Mouse (Mus musculus) spleen, postnatal 4 days (tissue): ENCODE data around the gene Mcub.

Source experiments
- DNase-seq, 2 experiments: peaks; one replicate each; pipeline ENCODE4 v3.0.0; 2022; ENCODE audit warnings: low spot score in 2 of 2

The Mcub gene

DNA sequence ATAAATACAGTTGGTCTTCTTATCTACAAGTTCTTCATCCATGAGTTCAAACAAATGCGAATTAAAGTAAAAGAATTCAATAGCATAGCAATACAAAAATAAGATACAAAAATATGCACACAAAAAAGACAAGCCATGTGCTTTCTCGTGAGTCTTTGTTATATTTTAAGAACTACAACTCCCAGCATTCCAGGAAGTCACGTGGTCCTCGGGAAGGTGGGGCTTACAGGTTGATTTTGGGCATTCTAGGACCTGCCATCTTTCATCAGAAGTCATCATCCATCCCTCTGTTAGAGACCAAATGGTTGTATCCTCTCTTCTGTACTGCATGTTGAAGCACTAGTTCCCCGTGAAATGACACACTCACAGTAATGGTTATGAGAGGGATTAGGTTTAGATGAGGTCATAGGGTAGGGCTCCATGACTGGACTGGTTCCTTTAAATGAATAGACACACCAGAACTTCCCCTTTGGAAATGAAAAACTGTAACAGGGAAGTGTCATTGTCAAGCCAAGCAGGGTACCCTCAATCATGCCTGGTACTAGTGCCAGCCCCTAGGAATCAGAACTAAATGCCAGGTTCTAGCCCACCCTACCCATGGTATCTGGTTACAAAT, 20.7 kb downstream of the Mcub start:
- DNase-seq = no peak

DNA sequence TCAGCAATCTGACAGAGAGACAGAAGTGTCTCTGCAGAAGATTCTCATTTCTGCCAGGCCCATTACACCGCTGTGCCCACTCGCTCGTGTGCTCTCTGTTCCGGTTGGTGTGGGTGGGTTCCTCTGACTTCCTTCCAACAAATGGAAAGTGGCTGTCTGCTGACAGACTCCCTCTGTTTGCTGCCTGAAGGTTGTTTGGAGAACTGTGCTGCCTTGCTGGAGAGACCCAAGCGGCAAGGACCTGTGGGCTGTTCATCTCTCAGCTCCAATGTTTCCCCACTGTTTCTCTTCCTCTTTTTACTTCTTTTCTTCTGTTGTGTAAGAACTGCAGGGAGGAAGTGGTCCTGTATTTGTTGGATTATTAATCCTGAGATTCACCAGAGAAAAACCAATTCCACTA, 21.6 kb downstream of the Mcub start:
- DNase-seq = no peak

DNA sequence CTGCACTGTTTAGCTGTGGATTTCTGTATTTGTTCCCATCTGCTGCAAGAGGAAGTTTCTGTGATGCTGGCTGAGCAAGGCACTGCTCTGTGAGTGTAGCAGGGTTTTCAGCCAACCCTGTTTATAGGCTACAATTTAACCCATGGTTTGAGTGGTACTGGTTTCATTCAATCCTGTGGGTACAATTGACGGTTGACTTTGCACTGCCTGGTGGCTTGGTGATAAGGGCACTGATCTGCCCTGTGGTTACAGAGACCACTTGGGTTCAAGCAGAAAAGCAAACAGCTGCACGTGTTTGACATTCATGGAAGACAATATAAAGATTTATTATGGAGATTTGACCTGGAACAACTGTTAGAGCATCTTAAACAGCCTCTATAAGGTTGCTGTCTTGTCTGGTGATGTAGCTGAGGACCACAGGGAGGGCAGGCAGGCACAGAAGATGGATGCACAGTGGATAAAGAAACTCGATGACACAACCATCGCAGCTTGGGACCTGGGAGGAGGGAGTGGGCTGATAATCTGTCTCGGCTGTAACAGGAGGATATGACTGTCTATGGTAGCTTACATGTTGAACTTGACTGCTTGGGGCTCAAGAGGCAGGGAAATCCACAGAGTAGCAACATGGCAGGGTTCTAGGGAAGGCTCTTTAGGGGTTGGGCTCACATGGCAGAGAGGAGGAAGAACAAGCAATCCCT, 23.6 kb downstream of the Mcub start:
- no peak for DNase-seq

DNA sequence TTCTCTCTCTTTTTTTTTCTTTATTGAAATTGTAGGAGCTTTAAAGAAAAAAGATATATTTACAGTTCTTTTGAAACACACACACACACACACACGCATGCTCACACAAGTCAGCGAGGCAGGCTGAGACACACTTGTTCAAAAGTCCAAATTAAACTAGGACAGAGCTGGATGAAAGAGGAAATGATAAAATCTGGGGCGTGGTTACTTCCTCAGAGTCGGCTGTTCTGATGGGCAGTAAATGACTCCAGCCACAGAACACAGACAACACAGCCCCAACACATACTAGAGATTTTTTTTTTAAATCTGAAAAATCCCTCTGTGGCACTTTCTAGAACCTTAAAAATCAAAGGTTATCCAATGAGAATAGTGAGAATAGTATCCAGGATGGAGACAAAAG, 26.2 kb downstream of the Mcub start:
- no peak for DNase-seq

DNA sequence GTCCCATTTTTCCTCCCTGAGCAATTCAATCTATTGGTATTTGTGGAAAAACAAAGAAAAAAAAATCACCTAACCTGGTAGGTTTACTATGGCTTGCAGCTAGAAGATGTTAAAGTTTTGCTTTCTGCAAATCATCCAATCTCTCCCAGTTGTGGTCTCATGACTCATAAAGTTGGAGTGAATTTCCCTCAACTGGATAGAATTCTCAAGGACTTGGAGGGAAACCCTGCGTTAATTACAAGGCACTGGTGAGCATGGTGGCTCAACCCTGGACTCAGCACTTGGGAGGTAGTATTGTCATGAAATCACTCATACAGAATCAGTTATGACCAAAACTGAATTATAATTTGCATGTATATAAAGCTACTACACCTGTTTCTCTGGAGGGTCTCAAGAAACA, 28.7 kb downstream of the Mcub start:
- no peak for DNase-seq

DNA sequence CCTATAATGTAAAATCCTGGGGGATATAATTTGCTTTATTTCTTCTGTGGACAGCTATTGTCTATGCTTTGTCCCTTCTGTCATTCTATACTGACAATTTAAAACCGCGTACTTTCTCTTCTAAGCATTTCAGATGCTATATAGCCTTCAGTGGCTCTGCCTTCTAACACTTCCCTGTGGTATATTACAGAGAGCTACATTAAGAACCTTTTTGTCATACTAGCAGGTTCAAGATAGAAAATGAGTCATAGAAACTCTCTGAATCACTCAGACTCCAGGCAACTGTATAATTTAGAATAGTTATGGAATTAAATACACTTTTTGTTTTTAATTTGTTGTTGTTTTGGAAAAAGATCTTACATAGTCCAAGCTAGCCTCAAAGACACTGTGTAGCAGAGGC, 29.2 kb downstream of the Mcub start:
- no peak for DNase-seq

DNA sequence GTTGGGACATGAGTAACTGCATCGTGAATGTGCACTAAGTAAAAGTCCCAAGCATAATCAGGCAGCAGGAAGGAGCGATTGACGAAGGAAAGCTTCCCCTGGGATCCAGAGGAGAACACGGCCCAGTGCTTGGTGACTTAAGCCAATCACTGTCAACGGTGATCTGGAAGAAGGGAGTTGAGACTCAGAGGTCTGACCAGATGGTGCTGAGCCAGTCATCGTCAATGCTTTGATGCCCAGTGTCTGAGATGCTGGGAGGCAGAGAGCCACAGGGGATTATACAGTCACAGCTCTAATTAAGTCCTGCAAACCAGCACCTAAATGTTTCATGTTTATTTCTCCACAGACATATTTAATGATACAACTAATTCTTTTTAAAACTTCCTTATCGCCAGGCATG, 30.9 kb downstream of the Mcub start:
- no peak for DNase-seq

DNA sequence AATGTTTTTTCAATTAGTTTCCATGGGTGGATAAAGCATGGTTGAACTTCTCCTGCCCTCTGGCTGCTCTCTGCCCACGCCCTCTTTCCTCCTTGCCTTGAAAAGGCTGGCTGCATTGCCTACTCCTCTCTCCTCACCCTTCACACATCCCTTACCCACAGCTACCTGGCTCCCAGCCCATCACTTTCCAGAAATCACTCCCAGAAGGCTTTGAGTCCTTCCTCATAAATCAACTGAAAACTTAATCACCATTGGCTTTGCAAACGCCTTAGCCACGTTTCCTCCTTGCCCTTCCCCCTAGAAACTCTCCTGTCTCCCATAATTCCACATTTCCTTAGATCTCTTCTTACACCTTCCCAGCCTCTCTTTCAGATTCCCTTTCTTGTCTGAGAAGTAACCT, 32.2 kb downstream of the Mcub start:
- DNase-seq = no peak

DNA sequence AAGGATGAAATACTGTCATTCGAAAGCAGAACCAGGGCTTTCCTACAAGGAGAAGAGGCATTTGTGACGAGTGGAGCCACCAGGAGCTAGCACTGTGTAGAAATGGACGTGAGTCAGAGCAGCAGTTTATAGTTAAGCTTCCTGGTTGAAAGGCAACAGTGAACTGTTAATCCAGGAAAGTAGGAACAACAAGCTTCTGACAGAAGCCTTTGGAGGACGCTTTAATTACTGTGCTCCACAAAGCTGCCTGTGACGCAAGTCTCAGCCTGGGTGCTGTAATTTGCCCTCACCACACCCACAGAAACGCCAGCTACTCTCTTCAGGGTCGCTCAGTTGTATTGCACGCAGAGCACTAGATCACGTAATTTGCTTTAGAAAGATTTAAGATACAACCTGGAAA, 33.4 kb downstream of the Mcub start:
- no peak for DNase-seq

DNA sequence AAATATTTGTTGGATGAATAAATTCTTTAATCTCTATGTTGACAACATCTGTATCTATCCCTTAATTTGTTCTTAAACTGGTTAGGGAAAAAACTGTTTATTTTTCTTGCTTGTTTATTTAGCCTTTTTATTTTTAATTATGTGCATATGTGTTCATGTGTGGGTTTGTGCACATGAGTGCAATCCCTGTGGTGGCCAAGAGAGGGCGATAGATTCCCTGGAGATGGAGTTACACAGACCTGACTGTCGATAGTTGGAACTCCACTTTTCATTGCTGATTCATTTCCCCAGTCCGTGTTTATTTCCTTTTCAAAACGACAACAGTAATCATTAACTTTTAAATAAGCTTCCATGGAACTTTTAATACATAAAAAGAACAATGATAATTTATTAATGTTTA, 37.6 kb downstream of the Mcub start:
- peak in 1 of 2 experiments; percentile 24 for DNase-seq

DNA sequence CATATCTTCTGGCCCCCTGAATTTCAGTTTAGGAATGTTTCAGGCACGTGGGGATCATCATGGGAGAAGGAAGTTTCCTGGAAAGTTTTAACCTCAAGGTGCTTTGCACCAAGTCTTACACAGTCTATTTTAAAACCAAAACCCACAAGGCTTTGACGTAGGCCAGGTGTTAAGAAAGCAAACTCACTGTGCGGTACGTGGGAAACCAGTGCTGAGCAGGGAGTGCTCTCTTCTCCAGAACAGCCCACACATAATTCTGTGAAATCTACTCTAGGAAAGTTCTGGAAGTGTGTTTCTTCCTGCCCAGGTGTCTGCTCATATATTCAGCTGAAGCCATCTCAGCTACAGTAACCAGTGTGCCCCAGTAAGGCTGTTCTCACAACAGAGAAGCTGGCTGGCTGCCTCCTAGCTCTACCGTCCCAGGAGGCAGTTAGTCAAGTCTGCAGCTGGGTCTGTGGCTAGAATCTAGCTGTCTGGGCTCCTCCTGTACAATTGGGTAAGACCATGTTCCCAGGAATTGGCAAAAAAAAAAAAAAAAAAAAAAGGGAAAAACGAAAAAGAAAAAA, 39.7 kb downstream of the Mcub start:
- no peak for DNase-seq

DNA sequence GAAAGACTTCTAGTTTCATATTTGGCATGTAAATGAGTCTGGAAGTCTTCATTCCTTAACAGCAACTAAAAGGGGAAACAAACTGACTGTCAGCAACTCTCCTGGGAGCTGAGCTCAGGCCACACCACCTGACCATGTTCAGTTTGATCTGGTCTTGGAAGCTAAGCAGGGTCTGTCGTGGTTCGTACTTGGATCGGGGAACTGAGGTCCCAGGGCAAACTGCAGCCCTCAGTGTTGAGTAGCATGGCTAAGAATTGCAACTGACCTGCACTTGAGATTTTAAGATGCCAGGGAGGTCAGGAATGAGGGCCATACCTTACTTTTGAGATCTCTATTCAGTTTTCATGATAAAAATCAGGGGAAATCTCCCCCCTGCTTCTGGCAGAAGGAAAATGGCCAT, 44.1 kb downstream of the Mcub start:
- no peak for DNase-seq

DNA sequence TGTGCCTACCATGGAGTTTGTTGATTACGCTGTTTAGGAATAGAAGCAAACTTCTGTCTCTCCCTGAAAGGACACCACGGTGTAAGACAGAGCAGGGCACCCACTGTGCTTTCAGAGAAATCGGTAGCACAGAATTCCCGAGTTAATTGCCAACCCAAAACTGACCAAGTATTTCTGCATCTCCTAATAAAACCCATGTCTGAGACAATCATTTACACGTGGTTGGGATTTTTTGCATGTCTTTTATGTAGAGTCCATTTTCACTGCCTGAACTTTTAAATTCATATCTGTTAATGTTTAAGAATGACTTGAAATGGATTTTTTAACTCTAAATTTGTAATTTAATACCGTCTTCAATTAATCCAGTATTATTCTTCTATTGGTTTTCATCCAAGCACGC, 46.4 kb downstream of the Mcub start:
- DNase-seq = no peak

DNA sequence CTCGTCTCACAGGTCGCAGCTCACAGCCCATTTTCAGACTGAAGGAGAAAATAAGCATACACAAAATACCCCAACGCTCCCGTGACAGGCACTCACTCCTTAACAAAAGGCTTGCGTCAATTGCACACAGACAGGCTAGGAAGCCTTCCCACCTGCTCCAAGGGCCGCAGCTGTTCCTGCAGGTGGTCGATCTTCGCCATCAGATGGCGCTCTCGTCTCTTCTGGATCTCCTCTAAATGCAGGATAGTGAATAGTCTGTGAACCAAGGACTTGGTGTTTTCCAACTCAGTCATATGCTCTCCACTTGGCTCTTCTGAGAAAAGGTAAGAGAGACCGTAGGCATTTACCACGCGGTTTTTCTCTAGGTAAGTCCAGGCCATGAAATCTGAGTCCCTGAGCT, 51.6 kb downstream of the Mcub start:
- no peak for DNase-seq

DNA sequence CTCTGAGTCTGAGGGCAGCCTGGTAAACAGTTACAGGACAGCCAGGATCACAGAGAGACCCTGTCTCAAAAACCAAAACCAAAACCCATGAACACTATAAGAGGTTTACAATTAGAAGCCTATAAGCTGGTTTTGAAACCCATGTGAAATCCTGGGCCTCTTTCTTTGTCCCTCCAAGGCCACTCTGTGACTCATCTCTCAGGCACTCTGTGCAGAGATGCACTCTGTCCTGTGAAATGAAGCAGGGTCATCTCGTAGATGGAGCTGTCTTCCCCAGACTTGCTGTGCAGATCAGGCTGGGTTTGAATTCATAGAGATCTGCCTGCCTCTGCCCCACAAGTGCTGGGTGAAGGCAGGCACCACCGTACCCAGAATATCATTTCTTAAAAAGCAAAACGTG, 52.6 kb downstream of the Mcub start:
- DNase-seq = no peak

DNA sequence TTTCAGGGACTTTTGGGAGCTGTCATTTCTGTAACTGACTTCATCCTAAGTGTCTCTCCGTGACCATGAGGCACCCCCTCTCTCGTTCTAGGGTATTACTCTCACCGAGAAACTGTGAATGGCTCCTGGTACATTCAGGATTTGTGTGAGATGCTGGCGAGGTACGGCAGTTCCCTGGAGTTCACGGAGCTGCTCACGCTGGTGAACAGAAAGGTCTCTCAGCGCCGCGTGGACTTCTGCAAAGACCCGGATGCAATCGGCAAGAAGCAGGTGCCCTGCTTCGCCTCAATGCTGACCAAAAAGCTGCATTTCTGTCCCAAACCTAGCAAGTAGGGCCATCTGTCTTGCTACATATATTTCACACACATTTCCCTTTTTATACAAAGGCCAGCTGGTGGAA, 56.8 kb downstream of the Mcub start:
- DNase-seq = no peak

DNA sequence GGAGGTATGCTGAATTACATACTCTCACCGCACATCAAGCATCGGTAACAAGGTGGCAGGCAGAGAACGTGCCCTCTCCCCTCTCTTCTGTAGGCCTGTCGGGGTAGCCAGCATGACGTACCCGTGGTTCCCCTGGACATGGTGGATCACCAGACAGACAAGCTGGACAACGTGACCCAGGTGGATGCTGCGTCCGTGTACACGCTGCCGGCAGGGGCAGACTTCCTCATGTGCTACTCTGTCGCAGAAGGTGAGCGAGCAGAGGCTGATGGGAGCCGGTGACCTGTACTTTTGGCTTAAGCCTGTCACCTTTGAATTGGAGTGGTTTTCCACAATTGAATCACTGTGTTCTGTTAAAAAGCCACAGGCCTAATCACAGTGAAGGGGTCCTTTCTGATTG, 58.0 kb downstream of the Mcub start:
- DNase-seq = no peak

DNA sequence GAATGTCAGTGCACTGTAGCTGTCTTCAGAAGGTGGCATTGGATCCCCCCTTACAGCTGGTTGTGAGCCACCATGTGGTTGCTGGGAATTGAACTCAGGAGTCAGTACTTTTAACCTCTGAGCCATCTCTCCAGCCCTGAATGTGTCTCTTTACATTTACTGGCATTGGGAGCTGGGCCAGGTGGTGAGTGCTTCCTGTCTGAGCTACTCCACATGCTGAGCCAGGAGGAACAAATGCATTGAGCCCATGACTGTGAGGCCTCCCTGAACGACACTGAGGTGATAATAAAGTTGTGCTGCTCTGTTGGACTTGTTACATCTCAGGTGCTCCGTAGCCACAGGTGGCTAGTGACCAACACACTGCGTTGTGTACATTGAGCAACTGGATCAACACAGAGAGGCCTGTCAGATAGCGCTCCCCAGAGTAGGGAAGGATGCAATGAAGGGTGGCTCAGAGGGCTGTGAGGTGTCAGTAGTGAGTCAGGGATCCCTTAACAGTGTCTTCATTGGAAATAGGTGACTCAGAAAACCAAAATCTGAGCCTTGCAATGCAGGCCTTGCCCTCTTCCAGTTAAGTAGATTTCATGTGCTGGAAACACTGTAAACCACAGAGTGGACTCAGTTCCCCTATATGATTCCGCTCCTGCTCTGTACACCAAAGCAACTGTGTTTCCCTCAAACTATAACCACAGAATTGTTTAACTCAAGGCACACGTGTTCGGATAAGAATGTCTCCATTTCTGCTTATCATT, 65.4 kb downstream of the Mcub start:
- no peak for DNase-seq

DNA sequence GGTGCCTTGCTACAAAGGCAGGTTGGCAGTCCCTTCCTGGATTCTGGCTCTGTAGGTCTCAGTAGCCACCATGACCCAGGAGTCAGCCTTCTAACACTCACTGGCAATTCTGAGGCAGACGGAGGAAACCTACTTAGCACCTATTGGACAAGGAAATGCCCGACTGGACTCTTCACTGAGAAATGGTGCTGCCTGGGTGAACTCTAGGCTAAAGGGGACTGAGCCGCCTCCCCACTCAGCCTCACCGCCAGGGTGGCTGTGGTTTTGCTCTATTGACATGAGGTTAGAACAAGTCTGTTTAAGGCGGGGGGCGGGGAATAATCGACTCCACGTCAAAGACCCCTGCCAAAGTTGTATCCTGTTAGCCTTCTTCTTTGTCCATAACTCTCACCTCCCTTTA, 66.1 kb downstream of the Mcub start:
- no peak for DNase-seq

DNA sequence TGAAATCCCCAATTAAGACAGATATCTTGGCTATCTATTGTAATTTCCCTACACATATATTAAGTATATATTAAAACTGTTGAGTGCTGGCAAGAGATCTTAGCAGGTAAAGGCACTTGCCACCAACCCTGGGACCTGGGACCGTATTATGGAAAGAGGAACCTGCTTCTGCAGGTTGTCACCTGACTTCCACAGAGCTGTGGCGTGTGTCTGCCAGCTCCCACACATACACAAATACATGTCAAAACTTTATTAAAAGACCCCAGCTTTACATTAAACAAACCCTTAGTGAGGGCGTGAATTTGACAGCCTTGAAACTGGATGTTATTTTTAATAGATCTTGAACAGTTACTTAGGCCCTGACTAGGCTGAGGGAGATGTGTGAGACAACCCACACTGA, 66.6 kb downstream of the Mcub start:
- no peak for DNase-seq

DNA sequence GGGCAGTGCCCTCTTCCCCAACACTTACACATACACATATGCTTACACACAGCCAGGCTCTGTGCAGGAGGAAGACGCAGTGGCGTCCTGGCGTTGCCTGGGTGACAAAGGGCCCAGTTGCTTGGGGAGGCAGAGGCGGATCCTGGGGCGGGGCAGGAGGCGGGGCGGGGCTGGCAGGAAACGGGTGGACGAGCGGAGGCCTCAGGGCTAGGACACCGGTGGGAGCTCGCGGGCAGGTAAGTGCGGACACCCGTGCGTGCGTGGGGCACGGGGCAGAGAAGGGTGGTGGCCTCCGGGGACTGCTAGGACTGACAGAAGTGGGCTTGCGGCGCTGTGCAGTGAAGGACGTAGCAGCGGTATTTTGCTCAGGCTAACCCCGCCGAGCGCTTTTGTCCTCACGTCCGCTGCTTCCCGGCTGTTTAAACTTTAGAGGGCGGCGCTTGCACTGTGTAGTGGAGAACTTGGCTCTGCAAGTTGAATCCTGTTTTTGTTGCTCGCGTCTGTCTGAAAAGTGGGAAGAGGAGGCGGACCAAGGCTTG, 68.7 kb downstream of the Mcub start, which contains the start of gene Casp6:
TSS of gene Casp6 (plus strand) at position 155 of the 539 bp plus-strand sequence.
- peak; percentile 82 to 91 for DNase-seq

DNA sequence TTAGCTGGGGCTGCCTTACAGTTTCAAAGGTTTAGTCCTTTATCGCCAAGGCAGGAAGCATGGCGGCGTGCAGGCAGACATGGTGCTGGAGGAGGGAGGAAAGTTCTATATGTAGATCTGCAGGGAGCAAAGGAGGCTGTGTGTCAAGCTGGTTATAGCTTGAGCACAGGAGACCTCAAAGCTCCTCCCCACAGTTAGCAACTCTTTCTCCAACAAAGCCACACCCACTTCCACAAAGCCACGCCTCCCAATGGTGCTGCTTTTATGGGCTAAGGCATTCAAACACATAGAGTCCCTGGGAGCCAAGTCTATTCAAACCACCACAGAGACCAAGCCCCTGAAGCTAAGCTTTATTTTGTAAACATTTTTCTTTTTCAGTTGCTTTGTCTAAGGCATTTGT, 71.1 kb downstream of the Mcub start:
- peak in 1 of 2 experiments; percentile 28 for DNase-seq

DNA sequence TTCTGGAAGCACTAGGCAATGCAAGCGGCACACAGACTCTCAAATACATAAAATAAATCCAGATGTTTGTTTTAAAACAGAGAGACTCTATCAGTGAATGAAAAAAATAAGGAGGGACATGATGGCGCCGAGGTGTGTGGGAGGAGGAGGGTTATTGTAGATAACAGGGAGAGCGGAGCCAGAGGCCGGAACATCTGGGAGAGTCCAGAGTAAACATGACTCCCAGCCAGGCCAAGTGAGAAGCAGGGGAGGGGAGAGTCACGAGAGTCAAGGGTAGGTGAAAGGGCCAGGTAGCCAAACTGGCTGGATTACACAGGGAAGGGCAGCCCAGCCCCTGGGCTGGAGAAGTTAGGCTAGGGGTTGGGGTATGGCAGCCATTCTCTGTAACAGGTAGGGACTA, 73.4 kb downstream of the Mcub start:
- no peak for DNase-seq
